Mouse (Mus musculus) heart, postnatal 0 days (tissue): ENCODE measurements around the gene Ckb. TPM values are rescaled to one million over a fixed set of nuclear protein-coding genes. Genes with fewer than 3 reads are reported as not detected.
A peak's percentile ranks its signal among the peaks of the same experiment; 100 is the strongest.

Source experiments
- ATAC-seq: fragments of 200-750 bp; cut with Nextera tagmentation; 2 replicates; pipeline ENCODE4 v1.8.0; 2017; ENCODE audit warnings: low read depth, moderate number of reproducible peaks, moderate library complexity; ENCODE audit not compliant: insufficient read depth
- DNase-seq: peaks from one replicate; pipeline ENCODE4 v3.0.0-alpha.2; 2016; ENCODE audit warnings: low spot score
- H3K27ac ChIP-seq: fragments of 300-500 bp; sonication (generic); 2 replicates; pipeline ENCODE4 v1.5.1; 2014; ENCODE audit warnings: low read depth, mild to moderate bottlenecking
- H3K27me3 ChIP-seq: fragments of 300-500 bp; sonication (generic); 2 replicates; pipeline ENCODE4 v1.6.1; 2014; ENCODE audit warnings: low read length, mixed read lengths; ENCODE audit not compliant: control insufficient read depth, insufficient read depth
- H3K36me3 ChIP-seq: fragments of 300-500 bp; sonication (generic); replicated peaks from 2 replicates; pipeline ENCODE4 v1.6.1; 2014; ENCODE audit warnings: low read length, mixed read lengths; ENCODE audit not compliant: control insufficient read depth, insufficient read depth
- H3K4me1 ChIP-seq: fragments of 300-500 bp; sonication (generic); 2 replicates; pipeline ENCODE4 v1.6.1; 2014; ENCODE audit warnings: antibody characterized with exemption; ENCODE audit not compliant: control insufficient read depth, insufficient read depth
- H3K4me2 ChIP-seq: fragments of 300-500 bp; sonication (generic); 2 replicates; pipeline ENCODE4 v1.6.1; 2014; ENCODE audit warnings: low read depth, mild to moderate bottlenecking, low read length, moderate library complexity
- H3K4me3 ChIP-seq: fragments of 300-500 bp; sonication (generic); 2 replicates; pipeline ENCODE4 v1.5.1; 2014; ENCODE audit warnings: low read depth, low read length
- H3K9ac ChIP-seq: fragments of 300-500 bp; sonication (generic); replicated peaks from 2 replicates; pipeline ENCODE4 v1.6.1; 2014; ENCODE audit warnings: low read depth, low read length, mixed read lengths
- H3K9me3 ChIP-seq: fragments of 300-500 bp; sonication (generic); replicated peaks from 2 replicates; pipeline ENCODE4 v1.6.1; 2016; ENCODE audit warnings: low read length; ENCODE audit not compliant: control insufficient read depth
- CTCF ChIP-seq: IDR thresholded peaks from 2 replicates; pipeline ENCODE4 v1.5.1; 2016; ENCODE audit warnings: antibody characterized with exemption, control low read depth, low read depth
- EP300 ChIP-seq: IDR thresholded peaks from 2 replicates; pipeline ENCODE4 v1.6.1; 2016; ENCODE audit warnings: antibody characterized with exemption, low read depth
- WGBS: fragments of 180-500 bp; shearing (Covaris S2); extraction: QIAGEN DNeasy Blood & Tissue Kit; methylation state at CpG from one replicate; pipeline ENCODE4 v1.1.7; 2014; 5-methylcytosine and 5-hydroxymethylcytosine counted together
- polyA plus RNA-seq: library from polyadenylated mRNA; unstranded; fragments of >200 nt; fragmentation: Nextera tagmentation; extraction: Ambion mirVana; gene quantifications from 2 replicates; pipeline ENCODE4 v1.2.1, GENCODE M21; 2015
- total RNA-seq: library from RNA; depleted of rRNA; stranded (reverse); fragments of >200 nt; gene quantifications from 2 replicates; pipeline ENCODE4 v1.2.3, GENCODE M21; 2014; ENCODE audit warnings: low replicate concordance

Ckb gene
- total and polyA plus RNA-seq, 2 experiments from 2014 or later = 359 to 735 TPM

DNA sequence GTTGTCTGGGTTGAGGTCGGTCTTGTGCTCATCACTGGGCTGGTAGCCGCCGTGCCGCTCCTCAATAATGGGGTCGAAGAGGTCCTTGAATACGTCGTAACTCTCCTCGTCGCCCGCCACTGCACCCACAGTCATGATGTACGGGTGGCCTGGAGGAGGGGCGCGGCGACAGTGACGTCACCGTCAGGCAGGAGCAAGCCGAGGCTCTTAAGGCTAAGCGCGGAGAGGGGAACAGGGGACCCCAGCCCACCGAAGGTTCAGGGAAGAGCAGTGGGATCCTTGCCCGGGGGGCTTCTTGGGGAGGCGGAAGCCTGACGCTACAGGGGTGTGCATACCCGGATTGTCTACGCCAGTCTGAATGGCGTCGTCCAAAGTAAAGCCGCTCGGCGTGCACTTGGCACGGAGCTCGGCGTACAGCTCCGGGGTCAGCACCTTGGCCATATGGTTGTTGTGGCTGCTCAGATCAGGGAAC, 671 bp downstream of the Ckb start:
- DNase-seq (peak; percentile 63), ATAC-seq (peak; percentile 13; the same call in 1 of the 2 replicates)
- WGBS = under 1% methylated on average over 34 of the region's 34 CpGs
- Histone ChIP-seq H3K27me3 (peaks cover 6% of the 10 kb centered on the region; the same call in 1 of the 2 replicates), H3K9me3 (no peaks in the 10 kb centered on the region), H3K4me2 (peak overlapping the region; percentile 97), H3K27ac (peak overlapping the region; percentile 40), H3K4me1 (peaks cover 30% of the 10 kb centered on the region), H3K9ac (peak overlapping the region; percentile 56), H3K4me3 (peak overlapping the region; percentile 58), H3K36me3 (no peaks in the 10 kb centered on the region)
- TF ChIP-seq EP300 (no peak), CTCF (no peak)

- WGBS = 3% methylated on average over 31 of the region's 35 CpGs
- no peak overlapping the region for H3K27ac ChIP-seq
- peak overlapping the region; percentile 58 for H3K4me3 ChIP-seq
- no peak for ATAC-seq
- H3K36me3 ChIP-seq = no peaks in the 10 kb centered on the region
- no peaks in the 10 kb centered on the region for H3K9me3 ChIP-seq
- H3K4me1 ChIP-seq = peaks cover 30% of the 10 kb centered on the region
- DNase-seq = no peak
- H3K4me2 ChIP-seq = peak overlapping the region; percentile 97
- peaks cover 6% of the 10 kb centered on the region; the same call in 1 of the 2 replicates for H3K27me3 ChIP-seq
- H3K9ac ChIP-seq = peak overlapping the region; percentile 56
- no peak for TF ChIP-seq CTCF
- TF ChIP-seq EP300 = no peak
Measured at GRCm38 (mm10) chr12:111670976-111671375, 1.2 kb downstream of the Ckb start.

GRCm38 (mm10) chr12:111670371-111670971, 1.7 kb downstream of the Ckb start:
- Histone ChIP-seq H3K27me3 (peaks cover 6% of the 10 kb centered on the region; the same call in 1 of the 2 replicates), H3K27ac (no peak overlapping the region), H3K4me2 (peak overlapping the region; percentile 97), H3K9ac (peak overlapping the region; percentile 56; the same call in 1 of the 2 replicates), H3K36me3 (no peaks in the 10 kb centered on the region), H3K4me1 (peaks cover 31% of the 10 kb centered on the region), H3K4me3 (peak overlapping the region; percentile 58), H3K9me3 (no peaks in the 10 kb centered on the region)
- no peak for ATAC-seq
- DNase-seq = no peak
- WGBS = 31% methylated on average over 29 of the region's 29 CpGs
- TF ChIP-seq EP300 (no peak), CTCF (no peak)

GRCm38 (mm10) chr12:111669961-111670360, 2.2 kb downstream of the Ckb start:
- Histone ChIP-seq H3K36me3 (no peaks in the 10 kb centered on the region), H3K4me3 (no peak overlapping the region), H3K4me1 (peaks cover 28% of the 10 kb centered on the region), H3K27me3 (peaks cover 6% of the 10 kb centered on the region; the same call in 1 of the 2 replicates), H3K4me2 (no peak overlapping the region), H3K9ac (no peak overlapping the region), H3K27ac (no peak overlapping the region), H3K9me3 (no peaks in the 10 kb centered on the region)
- 75% methylated on average over 8 of the region's 8 CpGs for WGBS
- DNase-seq = no peak
- ATAC-seq = no peak
- TF ChIP-seq CTCF (no peak), EP300 (no peak)

GRCm38 (mm10) chr12:111669000-111669788, 2.9 kb downstream of the Ckb start:
- DNase-seq (peak; percentile 59), ATAC-seq (peak; percentile 6)
- no peak overlapping the region for H3K4me3 ChIP-seq
- H3K27ac ChIP-seq = peak overlapping the region; percentile 89
- peaks cover 6% of the 10 kb centered on the region; the same call in 1 of the 2 replicates for H3K27me3 ChIP-seq
- TF ChIP-seq EP300 = no peak
- TF ChIP-seq CTCF = no peak
- H3K9ac ChIP-seq = no peak overlapping the region; the same call in 1 of the 2 replicates
- peaks cover 26% of the 10 kb centered on the region for H3K4me1 ChIP-seq
- H3K4me2 ChIP-seq = peak overlapping the region; percentile 49
- WGBS = 68% methylated on average over 23 of the region's 23 CpGs
- H3K9me3 ChIP-seq = no peaks in the 10 kb centered on the region
- no peaks in the 10 kb centered on the region for H3K36me3 ChIP-seq
